Mouse (Mus musculus): Measurements from ENCODE around the gene Esx1. TPM values are rescaled to one million over a fixed set of nuclear protein-coding genes. Genes with fewer than 3 reads are reported as not detected.

Esx1 gene
- not detected in 2 replicates for polyA plus RNA-seq (2016; fragmentation: Nextera tagmentation; extraction: Ambion mirVana)

GRCm38 (mm10) chrX:137121718-137122117 lies at the start of gene Esx1:
Gene Esx1, minus strand, starts transcription at chrX:137122083.
- Histone ChIP-seq H3K4me1 (0 out of 2 replicates have a peak, but pooled peaks cover 3% of the 10 kb centered on the region), H3K4me3 (peak within 1 kb of the TSS; percentile 35), H3K9me3 (replicated peaks) (no peaks in the 10 kb centered on the region), H3K36me3 (no peaks in the 10 kb centered on the region), H3K27me3 (ENCODE audit: low read depth, poor library complexity, severe bottlenecking) (peaks cover 93% of the 10 kb centered on the region), H3K27ac (no peak within 1 kb of the TSS)
- peak; percentile 35 for DNase-seq (ENCODE audit: low spot score)
- WGBS, result 9% methylated on average over 21 of the region's 21 CpGs

- H3K27me3 ChIP-seq (ENCODE audit: low read depth, poor library complexity, severe bottlenecking), result peaks cover 13% of the 10 kb centered on the region; the same call in 1 of the 2 replicates
- no peak for DNase-seq (ENCODE audit: low spot score)
- 47% methylated on average over 7 of the region's 7 CpGs for WGBS
- H3K27ac ChIP-seq, result no peak overlapping the region
- H3K4me3 ChIP-seq, result no peak overlapping the region
- no peaks in the 10 kb centered on the region for H3K4me1 ChIP-seq
- no peaks in the 10 kb centered on the region for H3K36me3 ChIP-seq
- no peaks in the 10 kb centered on the region for H3K9me3 ChIP-seq (replicated peaks)
These were observed 48.1 kb upstream of the Esx1 start for GRCm38 (mm10) chrX:137170021-137170420.

GRCm38 (mm10) chrX:137167658-137168057 lies 45.8 kb upstream of the Esx1 start:
- Histone ChIP-seq H3K9me3 (replicated peaks) (no peaks in the 10 kb centered on the region), H3K27ac (no peak overlapping the region), H3K27me3 (ENCODE audit: low read depth, poor library complexity, severe bottlenecking) (peaks cover 23% of the 10 kb centered on the region; the same call in 1 of the 2 replicates), H3K36me3 (no peaks in the 10 kb centered on the region), H3K4me3 (no peak overlapping the region), H3K4me1 (no peaks in the 10 kb centered on the region)
- 80% methylated on average over 7 of the region's 7 CpGs for WGBS
- DNase-seq (ENCODE audit: low spot score), result no peak

- H3K27me3 ChIP-seq (ENCODE audit: low read depth, poor library complexity, severe bottlenecking), result peaks cover 33% of the 10 kb centered on the region; the same call in 1 of the 2 replicates
- WGBS, result 89% methylated on average over 3 of the region's 3 CpGs
- DNase-seq (ENCODE audit: low spot score), result no peak
- H3K36me3 ChIP-seq, result no peaks in the 10 kb centered on the region
- no peaks in the 10 kb centered on the region for H3K9me3 ChIP-seq (replicated peaks)
- H3K27ac ChIP-seq, result no peak overlapping the region
- no peak overlapping the region for H3K4me3 ChIP-seq
- no peaks in the 10 kb centered on the region for H3K4me1 ChIP-seq
These were observed 43.7 kb upstream of the Esx1 start for GRCm38 (mm10) chrX:137165621-137166020.

- no peaks in the 10 kb centered on the region for H3K36me3 ChIP-seq
- H3K4me3 ChIP-seq, result no peak overlapping the region
- DNase-seq (ENCODE audit: low spot score), result no peak
- H3K4me1 ChIP-seq, result no peaks in the 10 kb centered on the region
- H3K9me3 ChIP-seq (replicated peaks), result no peaks in the 10 kb centered on the region
- 84% methylated on average over 1 of the region's 1 CpGs for WGBS
- H3K27me3 ChIP-seq (ENCODE audit: low read depth, poor library complexity, severe bottlenecking), result peaks cover 48% of the 10 kb centered on the region; the same call in 1 of the 2 replicates
- H3K27ac ChIP-seq, result no peak overlapping the region
These were observed 40.8 kb upstream of the Esx1 start for GRCm38 (mm10) chrX:137162700-137163099.

GRCm38 (mm10) chrX:137160971-137161370 lies 39.1 kb upstream of the Esx1 start:
- Histone ChIP-seq H3K4me1 (no peaks in the 10 kb centered on the region), H3K27me3 (ENCODE audit: low read depth, poor library complexity, severe bottlenecking) (peaks cover 50% of the 10 kb centered on the region; the same call in 1 of the 2 replicates)

GRCm38 (mm10) chrX:137149050-137149449 lies 27.2 kb upstream of the Esx1 start:
- no peak overlapping the region for H3K4me3 ChIP-seq
- WGBS, result 91% methylated on average over 11 of the region's 11 CpGs
- no peak for DNase-seq (ENCODE audit: low spot score)
- H3K4me1 ChIP-seq, result no peaks in the 10 kb centered on the region
- no peaks in the 10 kb centered on the region for H3K9me3 ChIP-seq (replicated peaks)
- no peaks in the 10 kb centered on the region for H3K36me3 ChIP-seq
- no peaks in the 10 kb centered on the region for H3K27me3 ChIP-seq (ENCODE audit: low read depth, poor library complexity, severe bottlenecking)
- H3K27ac ChIP-seq, result no peak overlapping the region

More at GRCm38 (mm10) chrX:137160971-137161370, 39.1 kb upstream of the Esx1 start:
- Histone ChIP-seq H3K27ac (no peak overlapping the region), H3K4me3 (no peak overlapping the region), H3K9me3 (replicated peaks) (no peaks in the 10 kb centered on the region), H3K36me3 (no peaks in the 10 kb centered on the region)
- no peak for DNase-seq (ENCODE audit: low spot score)
- 80% methylated on average over 3 of the region's 3 CpGs for WGBS

GRCm38 (mm10) chrX:137144674-137145073 lies 22.8 kb upstream of the Esx1 start:
- no peaks in the 10 kb centered on the region for H3K9me3 ChIP-seq (replicated peaks)
- H3K4me3 ChIP-seq, result no peak overlapping the region
- no peaks in the 10 kb centered on the region for H3K4me1 ChIP-seq
- no peak for DNase-seq (ENCODE audit: low spot score)
- H3K36me3 ChIP-seq, result no peaks in the 10 kb centered on the region
- 0 out of 2 replicates have a peak, but pooled peaks cover 3% of the 10 kb centered on the region for H3K27me3 ChIP-seq (ENCODE audit: low read depth, poor library complexity, severe bottlenecking)
- 30% methylated on average over 4 of the region's 4 CpGs for WGBS
- H3K27ac ChIP-seq, result no peak overlapping the region

GRCm38 (mm10) chrX:137143726-137144125 lies 21.8 kb upstream of the Esx1 start:
- no peak overlapping the region for H3K27ac ChIP-seq
- WGBS, result 88% methylated on average over 4 of the region's 4 CpGs
- no peaks in the 10 kb centered on the region for H3K9me3 ChIP-seq (replicated peaks)
- no peak for DNase-seq (ENCODE audit: low spot score)
- H3K27me3 ChIP-seq (ENCODE audit: low read depth, poor library complexity, severe bottlenecking), result 0 out of 2 replicates have a peak, but pooled peaks cover 3% of the 10 kb centered on the region
- H3K4me3 ChIP-seq, result no peak overlapping the region
- no peaks in the 10 kb centered on the region for H3K4me1 ChIP-seq
- no peaks in the 10 kb centered on the region for H3K36me3 ChIP-seq

- no peak for DNase-seq (ENCODE audit: low spot score)
- H3K4me3 ChIP-seq, result no peak overlapping the region
- H3K27me3 ChIP-seq (ENCODE audit: low read depth, poor library complexity, severe bottlenecking), result 0 out of 2 replicates have a peak, but pooled peaks cover 3% of the 10 kb centered on the region
- no peak overlapping the region for H3K27ac ChIP-seq
- no peaks in the 10 kb centered on the region for H3K4me1 ChIP-seq
- H3K36me3 ChIP-seq, result no peaks in the 10 kb centered on the region
- 28% methylated on average over 2 of the region's 2 CpGs for WGBS
- H3K9me3 ChIP-seq (replicated peaks), result no peaks in the 10 kb centered on the region
These were observed 20.7 kb upstream of the Esx1 start for GRCm38 (mm10) chrX:137142546-137142945.

GRCm38 (mm10) chrX:137141669-137142068 lies 19.8 kb upstream of the Esx1 start:
- Histone ChIP-seq H3K27me3 (ENCODE audit: low read depth, poor library complexity, severe bottlenecking) (0 out of 2 replicates have a peak, but pooled peaks cover 3% of the 10 kb centered on the region), H3K36me3 (no peaks in the 10 kb centered on the region), H3K4me1 (no peaks in the 10 kb centered on the region), H3K9me3 (replicated peaks) (no peaks in the 10 kb centered on the region), H3K4me3 (no peak overlapping the region), H3K27ac (no peak overlapping the region)
- peak; percentile 39 for DNase-seq (ENCODE audit: low spot score)
- WGBS, result 11% methylated on average over 6 of the region's 6 CpGs

- Histone ChIP-seq H3K9me3 (replicated peaks) (no peaks in the 10 kb centered on the region), H3K4me1 (no peaks in the 10 kb centered on the region), H3K36me3 (no peaks in the 10 kb centered on the region), H3K27ac (no peak overlapping the region), H3K4me3 (no peak overlapping the region), H3K27me3 (ENCODE audit: low read depth, poor library complexity, severe bottlenecking) (peaks cover 73% of the 10 kb centered on the region)
- WGBS, result 10% methylated on average over 17 of the region's 17 CpGs
- no peak for DNase-seq (ENCODE audit: low spot score)
These were observed 5.7 kb upstream of the Esx1 start for GRCm38 (mm10) chrX:137127542-137127941.

- Histone ChIP-seq H3K27me3 (ENCODE audit: low read depth, poor library complexity, severe bottlenecking) (peaks cover 96% of the 10 kb centered on the region), H3K4me3 (peak overlapping the region; percentile 25; the same call in 1 of the 2 replicates), H3K9me3 (replicated peaks) (no peaks in the 10 kb centered on the region), H3K4me1 (0 out of 2 replicates have a peak, but pooled peaks cover 3% of the 10 kb centered on the region), H3K27ac (no peak overlapping the region), H3K36me3 (no peaks in the 10 kb centered on the region)
- 13% methylated on average over 52 of the region's 52 CpGs for WGBS
- DNase-seq (ENCODE audit: low spot score), result peak; percentile 46
These were observed 2.0 kb downstream of the Esx1 start for GRCm38 (mm10) chrX:137119675-137120423.

Data from limb, embryonic 10.5 days (tissue).